Mouse (Mus musculus) gastrocnemius, adult 8-10 months (tissue): ENCODE data around the gene Kcnk4. TPM values are rescaled to one million over a fixed set of nuclear protein-coding genes. Genes with fewer than 3 reads are reported as not detected.
A peak's percentile ranks its signal among the peaks of the same experiment; 100 is the strongest.
"Not testable (repeated sequence)": the region's sequence is repeated elsewhere in the genome, so short reads cannot be mapped to it uniquely, and the experiment has no call there.

Experiments used
- DNase-seq, 2 experiments: peaks; one replicate each; pipeline ENCODE4 v3.0.0; 2022; ENCODE audit warnings: low spot score in 2 of 2
- total RNA-seq, 4 experiments: library from RNA; stranded (reverse); gene quantifications; 2 replicates each; pipeline ENCODE4 v1.2.4; 2022

The Kcnk4 gene
- total RNA-seq, 4 experiments from 2014 or later = not detected

DNA sequence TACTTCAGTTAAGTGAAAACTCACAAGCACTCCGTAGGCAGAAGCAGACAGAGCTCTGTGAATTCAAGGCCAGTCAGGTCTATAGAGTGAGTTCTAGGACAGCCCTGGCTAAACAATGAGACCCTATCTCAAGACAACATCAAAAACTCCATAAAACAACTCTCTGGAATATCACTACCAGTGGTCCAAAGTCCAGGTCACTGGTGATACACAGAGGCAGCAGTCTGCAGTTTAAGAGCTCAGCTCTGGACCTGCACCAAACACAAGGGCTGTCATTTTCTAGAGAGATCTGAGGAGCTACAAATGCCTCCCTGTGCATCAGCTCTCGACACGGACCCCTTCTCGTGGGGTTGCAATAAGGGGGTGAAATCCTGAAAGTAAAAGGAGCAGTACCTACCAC is 16.0 kb downstream of the Kcnk4 start:
- DNase-seq = no peak

DNA sequence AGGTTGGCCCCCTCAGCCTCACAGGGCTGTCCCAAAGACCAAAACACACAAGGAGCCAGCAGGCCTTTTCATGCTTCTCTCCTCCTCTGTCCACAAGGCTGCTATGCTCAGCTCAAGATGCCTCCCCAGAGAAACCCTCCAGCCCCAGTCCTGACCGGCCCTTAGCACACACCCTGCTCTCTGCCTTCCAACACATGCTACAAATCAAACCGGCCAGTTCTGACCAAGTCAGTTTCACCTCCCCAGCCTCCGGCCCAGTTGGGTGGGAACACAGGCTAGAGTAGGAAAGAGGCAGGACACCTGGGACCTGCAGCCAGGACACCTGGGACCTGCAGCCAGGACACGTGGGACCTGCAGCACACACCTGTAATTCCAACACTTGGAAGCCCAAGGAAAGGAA is 17.8 kb downstream of the Kcnk4 start:
- DNase-seq = no peak

DNA sequence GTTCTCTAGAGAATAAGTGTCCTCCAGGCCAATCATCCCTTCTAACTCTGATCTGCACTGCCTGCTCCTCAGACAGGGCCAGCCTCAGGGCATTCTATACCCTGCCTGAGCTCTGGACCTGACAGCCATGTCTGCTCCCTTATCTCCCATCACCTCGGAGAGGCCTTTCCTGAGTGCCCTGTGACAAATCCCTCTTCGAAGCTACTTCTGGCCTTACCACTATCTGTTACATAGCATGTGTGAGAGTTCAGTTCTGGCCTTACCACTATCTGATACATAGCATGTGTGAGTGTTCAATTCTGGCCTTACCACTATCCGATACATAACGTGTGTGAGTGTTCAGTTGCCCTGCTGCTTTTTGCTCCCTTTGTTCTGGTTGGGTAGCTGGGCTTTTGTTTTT is 19.0 kb downstream of the Kcnk4 start:
- no peak for DNase-seq

DNA sequence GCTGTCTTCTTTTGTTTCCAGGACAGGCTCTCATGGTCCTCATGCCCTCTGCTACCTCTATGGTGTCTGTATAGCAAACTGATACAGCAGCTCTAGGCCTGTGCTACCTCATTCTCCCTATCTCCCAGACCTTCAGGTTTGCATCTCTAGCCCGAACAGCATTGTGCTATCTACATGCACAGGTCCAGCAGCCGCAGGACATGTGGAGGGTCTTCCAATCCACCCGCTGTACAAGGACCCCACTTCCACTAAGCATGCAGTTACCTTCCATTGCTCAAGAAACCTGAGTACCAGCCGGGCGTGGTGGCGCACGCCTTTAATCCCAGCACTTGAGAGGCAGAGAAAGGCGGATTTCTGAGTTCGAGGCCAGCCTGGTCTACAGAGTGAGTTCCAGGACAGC is 19.8 kb downstream of the Kcnk4 start:
- no peak for DNase-seq

- DNase-seq = no peak
Measured at GRCm38 (mm10) chr19:6913991-6914390, 20.3 kb downstream of the Kcnk4 start.

DNA sequence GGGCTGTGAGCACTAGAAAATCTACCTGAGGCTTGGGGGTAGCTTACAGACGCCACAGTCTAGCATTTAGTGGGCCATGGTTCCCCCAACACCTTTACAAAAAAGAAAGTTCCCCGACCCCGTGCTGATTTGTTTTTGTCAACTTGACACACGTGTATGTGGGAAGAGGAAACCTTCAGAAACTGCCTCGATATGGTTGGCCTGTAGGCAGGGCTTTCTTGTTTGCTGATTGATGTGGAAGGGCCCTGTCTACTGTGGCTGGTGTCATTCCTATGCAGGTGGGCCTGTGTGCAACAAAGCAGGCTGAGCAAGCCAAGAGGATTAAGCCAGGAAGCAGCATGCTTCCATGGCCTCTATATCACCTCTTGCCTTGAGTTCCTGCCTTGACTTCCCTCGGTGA is 21.3 kb downstream of the Kcnk4 start:
- no peak for DNase-seq

DNA sequence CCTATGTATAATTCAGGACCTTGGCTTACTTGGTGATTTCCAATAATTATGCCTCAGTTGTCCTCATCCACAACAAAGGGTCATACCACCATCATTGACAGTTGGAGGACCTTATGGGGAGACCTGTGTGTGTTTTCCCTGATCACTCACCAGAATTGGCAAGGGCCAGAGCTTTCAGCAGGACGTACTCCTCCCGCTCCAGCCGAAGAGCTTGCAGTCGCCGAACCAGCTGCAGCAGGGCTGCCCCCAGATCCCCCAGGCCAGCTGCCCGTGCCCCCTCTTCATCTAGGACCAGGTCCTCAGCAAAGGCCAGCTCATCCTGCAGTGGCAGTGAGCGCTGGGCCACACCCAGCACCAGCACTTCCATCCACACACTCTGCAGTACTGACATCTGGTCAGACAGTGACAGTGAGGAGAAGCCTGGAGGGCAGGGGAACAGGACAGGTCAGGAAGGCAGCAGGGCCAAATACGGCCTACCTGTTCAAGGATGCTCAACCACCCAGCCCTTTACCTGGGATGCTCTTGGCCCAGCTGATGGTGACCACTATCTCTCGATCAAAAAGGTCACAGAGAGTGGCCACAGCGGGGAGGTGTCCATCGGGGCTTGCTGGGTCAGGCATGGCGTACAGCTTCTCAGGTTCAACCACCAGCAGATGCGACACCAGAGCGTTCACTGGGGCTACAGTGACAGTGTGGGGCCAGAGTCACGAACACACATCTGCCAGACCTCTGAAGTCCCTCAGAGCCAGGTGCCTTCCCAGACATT is 21.9 kb downstream of the Kcnk4 start:
- no peak for DNase-seq

DNA sequence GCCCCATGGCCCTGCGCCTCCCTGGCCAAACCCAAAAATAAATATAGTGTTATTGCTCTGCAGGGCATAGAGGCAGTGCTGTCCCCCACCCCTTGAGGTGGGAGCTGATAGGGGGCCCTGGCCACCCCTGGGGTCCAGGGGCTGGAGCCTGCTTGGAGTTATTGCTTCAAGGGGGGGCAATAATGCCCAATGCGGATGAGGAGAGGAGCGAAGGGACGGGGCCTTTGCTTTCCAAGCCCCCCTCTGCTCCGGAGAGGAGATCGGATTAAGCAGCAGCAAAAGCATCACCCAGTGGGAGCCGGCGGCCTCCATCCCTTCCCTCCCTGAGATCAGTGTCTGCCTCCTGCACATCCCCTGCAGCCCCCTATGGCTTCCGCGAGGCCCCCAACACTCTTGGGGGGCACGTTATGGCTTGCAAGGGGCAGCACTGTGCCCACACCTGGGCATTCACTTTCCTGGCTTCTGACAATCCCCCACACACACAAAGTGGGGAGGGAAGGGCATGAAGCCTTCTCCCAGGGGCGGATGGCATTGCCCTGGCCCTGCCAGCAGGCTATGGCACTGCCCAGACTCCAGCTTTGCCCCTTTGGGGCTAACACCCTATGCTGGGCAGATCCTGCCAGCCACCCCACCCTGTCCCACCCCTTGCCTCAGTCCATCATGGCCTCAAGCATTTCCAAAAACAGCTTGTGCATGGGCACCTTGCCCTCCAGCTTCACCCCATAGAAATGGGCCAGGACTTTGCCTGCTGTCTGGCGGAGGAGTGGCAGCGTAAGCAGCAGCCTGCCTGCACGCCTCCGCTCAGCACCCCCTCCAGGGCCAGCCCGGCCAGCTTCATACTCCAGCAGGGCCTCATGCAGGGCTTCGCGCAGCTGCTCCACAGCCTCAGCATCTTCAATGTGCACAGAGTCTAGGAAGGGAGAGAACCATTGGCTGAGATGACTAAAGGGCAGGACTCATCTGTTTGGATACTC is 22.9 kb downstream of the Kcnk4 start:
- no peak for DNase-seq

GRCm38 (mm10) chr19:6910306-6910705 is 24.0 kb downstream of the Kcnk4 start:
- DNase-seq = not testable (repeated sequence)

- peak; percentile 74 to 87 for DNase-seq
Measured at GRCm38 (mm10) chr19:6909507-6910289, 24.6 kb downstream of the Kcnk4 start, which contains the start of the genes Trmt112 and Prdx5. Gene Trmt112, plus strand, starts transcription at chr19:6909698. Gene Prdx5, minus strand, starts transcription at chr19:6910106.

GRCm38 (mm10) chr19:6909021-6909420 is 25.3 kb downstream of the Kcnk4 start:
- DNase-seq = no peak

DNA sequence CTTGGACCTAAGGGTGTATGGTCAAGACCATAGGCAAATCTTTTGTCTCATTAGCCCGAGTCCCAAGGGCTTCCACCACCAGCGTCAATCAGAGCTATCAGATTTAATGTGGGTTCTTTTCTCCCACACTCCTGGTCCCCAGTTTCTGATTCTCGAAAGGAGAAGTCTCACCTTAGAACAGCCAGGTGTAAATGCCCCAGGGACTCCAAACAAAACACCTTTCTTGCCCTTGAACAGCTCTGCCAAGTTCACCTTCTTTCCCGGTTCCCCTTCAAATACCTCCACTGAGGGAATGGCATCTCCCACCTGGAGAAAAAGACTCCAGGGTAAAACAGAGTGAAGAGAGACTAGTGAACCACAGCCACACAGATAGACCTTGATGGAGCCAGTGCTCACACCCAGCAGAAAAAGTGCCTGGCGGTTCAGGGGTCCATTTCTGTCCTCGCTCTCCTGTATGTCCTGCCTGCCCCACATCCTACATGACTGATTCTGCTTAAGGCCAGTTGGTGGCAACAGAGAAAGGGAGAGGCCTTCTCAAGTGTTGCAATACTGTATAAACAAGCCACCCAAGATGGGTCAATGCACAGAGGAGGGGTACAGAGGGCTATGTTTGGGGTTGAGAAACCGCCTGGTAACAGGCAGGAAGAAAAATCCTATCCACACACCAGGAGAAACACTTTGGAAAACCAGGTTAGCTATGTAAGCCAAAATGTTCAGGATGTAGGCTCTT is 26.3 kb downstream of the Kcnk4 start:
- DNase-seq = no peak

DNA sequence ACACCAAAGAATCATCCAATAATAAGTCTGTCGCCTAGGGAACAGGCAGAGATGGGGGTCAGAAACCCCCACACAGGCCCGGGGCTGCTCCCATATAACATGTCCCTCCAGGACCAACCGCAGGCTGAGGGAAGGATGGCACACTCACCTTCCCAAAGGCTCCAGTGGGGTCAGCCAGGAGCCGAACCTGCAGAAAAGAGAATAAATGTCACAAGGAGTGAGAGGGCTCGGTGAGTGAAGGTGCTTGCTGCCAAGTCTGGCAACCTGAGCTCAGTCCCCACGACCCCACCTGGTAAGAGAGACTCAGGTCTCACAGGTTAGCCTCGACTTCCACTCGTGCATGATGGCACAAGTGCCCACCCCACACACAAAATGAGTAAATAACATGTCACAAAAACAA is 27.2 kb downstream of the Kcnk4 start:
- DNase-seq = no peak

DNA sequence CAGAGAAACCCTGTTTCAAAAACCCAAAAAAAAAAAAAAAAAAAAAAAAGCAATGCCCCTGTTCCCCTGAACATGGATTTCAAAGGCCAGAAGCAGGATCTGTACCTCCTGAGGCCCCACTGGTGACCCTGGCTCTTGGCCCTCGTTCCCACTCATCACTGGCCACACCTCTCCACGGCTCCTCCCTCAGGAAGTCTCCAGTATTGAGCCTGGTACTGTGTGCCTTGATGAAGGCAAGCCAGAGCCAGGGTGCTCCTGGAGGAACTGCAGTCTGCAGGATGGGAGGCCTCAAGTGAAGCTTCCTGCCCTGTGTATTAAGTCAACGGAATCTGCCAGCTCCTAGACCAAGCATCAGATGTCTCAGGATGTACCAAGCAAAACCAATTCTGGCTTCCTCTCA is 28.1 kb downstream of the Kcnk4 start:
- DNase-seq = no peak

GRCm38 (mm10) chr19:6905498-6906159 is 28.7 kb downstream of the Kcnk4 start:
- no peak for DNase-seq

DNA sequence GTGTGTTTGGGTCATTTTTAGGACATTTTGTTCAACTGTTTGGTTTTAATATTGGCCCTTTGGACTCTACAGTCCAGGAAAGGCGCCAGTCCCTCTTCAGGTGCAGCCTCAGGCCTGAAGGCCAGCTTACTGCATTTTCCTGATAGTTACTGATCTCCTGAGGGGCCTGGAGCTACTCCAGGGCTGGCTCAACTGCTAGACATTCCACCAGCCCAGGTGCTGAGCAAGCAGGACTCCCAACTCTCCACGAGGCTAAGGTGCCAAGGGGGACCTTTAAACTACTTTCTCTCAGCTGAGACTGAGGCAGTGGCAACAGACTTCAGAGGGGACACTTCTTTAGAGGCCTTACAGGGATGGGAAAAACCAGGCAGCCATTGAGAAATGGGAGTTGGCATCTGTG is 29.5 kb downstream of the Kcnk4 start:
- no peak for DNase-seq

DNA sequence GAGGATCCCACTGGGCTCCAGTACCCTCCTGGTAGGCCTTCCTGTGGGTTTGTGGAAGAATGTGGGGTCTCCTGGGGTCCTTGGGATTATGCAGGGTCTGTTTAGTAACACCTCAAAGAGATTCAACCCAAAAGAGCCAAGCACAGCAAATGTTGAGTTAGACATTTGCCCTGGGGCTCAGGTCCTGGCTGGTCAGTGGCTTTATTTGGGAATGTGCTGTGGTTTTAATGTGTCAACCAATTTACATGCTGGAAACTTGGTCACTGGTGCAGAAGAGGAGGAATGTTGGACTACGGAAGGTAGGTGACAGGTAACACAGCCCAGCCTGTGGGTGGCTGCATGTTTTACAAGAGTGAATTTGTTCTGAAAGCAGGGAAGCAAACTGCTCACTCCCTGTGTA is 31.3 kb downstream of the Kcnk4 start:
- no peak for DNase-seq

DNA sequence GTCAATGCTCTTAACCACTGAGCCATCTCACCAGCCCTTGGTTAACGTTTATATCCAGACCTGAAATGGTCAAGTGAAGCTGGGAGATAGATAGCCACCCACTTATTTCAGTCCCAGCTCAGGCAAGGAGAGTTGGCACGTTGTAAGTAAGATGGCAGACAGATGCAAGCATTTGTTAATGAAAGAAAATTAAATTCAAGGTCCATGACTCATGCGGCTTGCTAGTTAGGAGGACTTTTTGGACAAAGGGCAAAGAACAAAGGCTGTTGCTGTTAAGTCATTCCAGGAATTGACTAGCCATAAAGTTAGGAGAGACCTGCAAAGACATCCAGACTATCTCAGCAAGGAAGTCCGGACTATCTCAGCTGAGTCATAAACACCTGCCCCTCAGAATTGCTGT is 34.7 kb downstream of the Kcnk4 start:
- no peak for DNase-seq

DNA sequence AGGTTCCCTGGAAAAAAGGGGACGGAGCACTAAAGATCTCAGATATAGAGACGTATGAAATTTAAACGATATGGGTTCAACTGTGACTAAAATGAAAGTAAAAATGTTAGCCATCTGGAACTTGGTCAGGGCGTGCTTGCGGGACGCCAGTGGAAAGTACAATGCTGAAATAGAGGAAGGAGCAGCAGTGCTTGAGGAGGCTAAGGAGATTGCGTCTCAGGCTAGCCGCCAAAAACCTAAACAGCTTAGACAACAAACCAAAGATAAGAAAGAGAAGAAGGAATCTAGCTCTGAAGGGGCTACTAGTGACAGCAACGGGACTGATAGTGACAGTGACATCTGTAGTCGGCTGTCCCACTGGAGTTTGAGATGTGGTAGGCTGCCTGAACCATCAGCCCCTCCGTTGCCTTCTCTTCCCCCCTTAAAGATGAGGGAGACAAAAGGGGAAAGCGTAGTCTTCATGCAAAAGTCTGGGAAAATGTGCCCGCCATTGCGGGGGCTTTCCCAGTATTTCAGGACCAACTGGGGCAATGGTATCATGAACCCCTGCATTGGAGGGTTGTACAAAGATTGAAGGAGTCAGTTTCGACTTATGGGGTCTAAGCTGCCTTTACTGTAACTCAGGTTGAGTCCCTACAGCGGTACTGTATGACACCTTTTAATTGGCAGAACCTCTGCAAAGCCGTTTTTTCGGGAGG is 38.6 kb downstream of the Kcnk4 start:
- not testable (repeated sequence) for DNase-seq
